Mouse (Mus musculus): ENCODE measurements around the gene Iqsec1. TPM values are rescaled to one million over a fixed set of nuclear protein-coding genes. Genes with fewer than 3 reads are reported as not detected.

The Iqsec1 gene
- total and polyA plus RNA-seq, 3 experiments: 17.0 to 90.4 (median 83.5) TPM

DNA sequence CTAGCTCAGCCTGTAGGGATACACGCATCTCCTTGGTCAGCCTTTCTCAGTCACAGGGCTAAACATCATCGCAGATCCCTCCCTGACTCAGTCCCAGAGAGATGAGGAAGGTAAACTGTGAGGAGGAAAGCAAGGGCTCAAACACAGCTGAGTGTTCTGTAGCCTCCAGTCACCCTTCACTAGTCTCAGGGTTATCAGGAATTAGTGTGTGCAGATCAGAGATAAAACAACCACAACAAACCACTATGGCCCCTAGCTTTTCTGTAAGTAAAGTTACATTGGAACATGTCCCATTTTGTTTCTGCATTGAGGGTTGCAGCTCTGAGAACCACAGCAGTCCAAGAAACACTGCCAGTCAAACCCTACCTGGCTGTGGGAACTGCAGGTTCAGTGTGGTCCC, 148.5 kb downstream of the Iqsec1 start:
- H3K4me1 ChIP-seq (ENCODE audit: control insufficient read depth in 1 of 2, insufficient read depth in 2 of 2): no peaks in the 10 kb centered on the region
- no peak overlapping the region for H3K9ac ChIP-seq (ENCODE audit: insufficient read depth, low read depth)
- H3K4me3 ChIP-seq (replicated peaks in 1 of 3; ENCODE audit: low read depth in 2 of 3, low read length in 2 of 3, poor library complexity in 1 of 3): no peak overlapping the region
- TF ChIP-seq CHD2 (IDR thresholded peaks at IDR 0.05; ENCODE audit: low read length) (no peak), TBP (conservative IDR thresholded peaks at IDR 0.05; ENCODE audit: low read depth, low read length) (no peak), USF2 (conservative IDR thresholded peaks at IDR 0.05; ENCODE audit: low read depth, low read length) (no peak), IRF4 (IDR thresholded peaks at IDR 0.05; ENCODE audit: low read depth, low read length) (no peak), MAX (IDR thresholded peaks at IDR 0.05; ENCODE audit: low read length) (no peak), NELFE (IDR thresholded peaks at IDR 0.05; ENCODE audit: low read depth, low read length) (no peak), MEF2A (IDR thresholded peaks at IDR 0.05; ENCODE audit: borderline replicate concordance, low read depth, low read length) (no peak)
- H3K27me3 ChIP-seq (replicated peaks): peaks cover 73% of the 10 kb centered on the region
- no peak for DNase-seq (ENCODE audit: extremely low read depth)
- no peak overlapping the region for H3K4me2 ChIP-seq (ENCODE audit: insufficient read depth, low read depth, poor library complexity, severe bottlenecking)
- in situ Hi-C loops (cut with MboI; ENCODE audit: low pct_ligation_motif_present, low pct_unique_long_range_greater_than_20kb, low sequenced_read_pairs): no loop called here
- H3K9me3 ChIP-seq (replicated peaks; ENCODE audit: low read length): peaks cover 7% of the 10 kb centered on the region
- H3K27ac ChIP-seq (ENCODE audit: insufficient read depth, low read depth): no peak overlapping the region
- no peaks in the 10 kb centered on the region for H3K36me3 ChIP-seq (replicated peaks in 1 of 2; ENCODE audit: control insufficient read depth in 1 of 2, insufficient read depth in 1 of 2, low read length in 1 of 2)
- H3K79me2 ChIP-seq (replicated peaks; ENCODE audit: control insufficient read depth, extremely low read depth, insufficient read depth, poor library complexity, severe bottlenecking): no peaks in the 10 kb centered on the region
- dilution Hi-C loops (cut with MboI; ENCODE audit: extremely low pct_ligation_motif_present, extremely low pct_unique_long_range_greater_than_20kb, low sequenced_read_pairs): no loop called here

DNA sequence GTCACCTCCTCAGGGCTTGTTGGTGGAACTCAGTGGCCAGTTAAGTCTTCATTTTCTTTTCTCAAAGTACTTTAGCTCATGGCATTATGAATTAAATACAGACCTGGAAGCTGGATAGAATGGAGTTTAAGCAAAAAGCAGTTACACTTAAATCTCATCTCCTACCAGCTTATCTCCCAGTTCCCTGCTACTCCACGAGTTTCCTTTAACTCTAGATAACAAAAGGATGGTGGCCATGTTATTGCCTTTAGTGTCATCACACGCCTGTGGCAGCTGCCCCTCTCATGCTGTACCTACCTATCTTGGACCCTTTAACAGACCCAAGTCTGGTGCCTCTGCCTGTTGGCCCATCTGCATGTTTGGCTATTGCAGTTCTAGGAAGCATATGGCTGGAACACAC, 151.7 kb downstream of the Iqsec1 start:
- Histone ChIP-seq H3K27me3 (replicated peaks) (peaks cover 64% of the 10 kb centered on the region), H3K4me3 (replicated peaks in 1 of 3; ENCODE audit: low read depth in 2 of 3, low read length in 2 of 3, poor library complexity in 1 of 3) (no peak overlapping the region), H3K9me3 (replicated peaks; ENCODE audit: low read length) (no peaks in the 10 kb centered on the region), H3K79me2 (replicated peaks; ENCODE audit: control insufficient read depth, extremely low read depth, insufficient read depth, poor library complexity, severe bottlenecking) (no peaks in the 10 kb centered on the region), H3K4me2 (ENCODE audit: insufficient read depth, low read depth, poor library complexity, severe bottlenecking) (no peak overlapping the region), H3K36me3 (replicated peaks in 1 of 2; ENCODE audit: control insufficient read depth in 1 of 2, insufficient read depth in 1 of 2, low read length in 1 of 2) (no peaks in the 10 kb centered on the region), H3K9ac (ENCODE audit: insufficient read depth, low read depth) (no peak overlapping the region), H3K27ac (ENCODE audit: insufficient read depth, low read depth) (no peak overlapping the region), H3K4me1 (ENCODE audit: control insufficient read depth in 1 of 2, insufficient read depth in 2 of 2) (no peaks in the 10 kb centered on the region)
- in situ Hi-C loops (cut with MboI; ENCODE audit: low pct_ligation_motif_present, low pct_unique_long_range_greater_than_20kb, low sequenced_read_pairs) (no loop called here), dilution Hi-C loops (cut with MboI; ENCODE audit: extremely low pct_ligation_motif_present, extremely low pct_unique_long_range_greater_than_20kb, low sequenced_read_pairs) (no loop called here)
- no peak for TF ChIP-seq ZC3H11A (IDR thresholded peaks at IDR 0.05; ENCODE audit: low read depth, low read length)
- TF ChIP-seq ETS1 (conservative IDR thresholded peaks at IDR 0.05; ENCODE audit: low read depth, low read length): no peak
- TF ChIP-seq TBP (conservative IDR thresholded peaks at IDR 0.05; ENCODE audit: low read depth, low read length): no peak
- TF ChIP-seq BHLHE40 (IDR thresholded peaks at IDR 0.05; ENCODE audit: low read depth, low read length): no peak
- no peak for TF ChIP-seq E2F4 (IDR thresholded peaks at IDR 0.05; ENCODE audit: insufficient replicate concordance, low read depth, low read length)
- no peak for TF ChIP-seq RAD21 (IDR thresholded peaks at IDR 0.05; ENCODE audit: low read depth, low read length)
- no peak for TF ChIP-seq CHD1 (IDR thresholded peaks at IDR 0.05; ENCODE audit: low read depth, low read length)
- TF ChIP-seq CTCF (conservative IDR thresholded peaks at IDR 0.05 in 1 of 2, IDR thresholded peaks at IDR 0.05 in 1 of 2; ENCODE audit: low read depth in 2 of 2, low read length in 2 of 2): no peak
- TF ChIP-seq JUN (IDR thresholded peaks at IDR 0.05; ENCODE audit: insufficient read depth, low read depth, low read length): no peak
- no peak for TF ChIP-seq USF1 (IDR thresholded peaks at IDR 0.05; ENCODE audit: low read depth, low read length)
- TF ChIP-seq UBTF (IDR thresholded peaks at IDR 0.05; ENCODE audit: low read depth, low read length): no peak
- TF ChIP-seq TCF12 (IDR thresholded peaks at IDR 0.05; ENCODE audit: low read depth, low read length): no peak
- TF ChIP-seq NRF1 (IDR thresholded peaks at IDR 0.05; ENCODE audit: low read depth, low read length): no peak
- TF ChIP-seq PAX5 (IDR thresholded peaks at IDR 0.05; ENCODE audit: low read length): no peak
- TF ChIP-seq EP300 (IDR thresholded peaks at IDR 0.05; ENCODE audit: low read length): no peak
- TF ChIP-seq KAT2A (IDR thresholded peaks at IDR 0.05; ENCODE audit: insufficient replicate concordance, low read length): no peak
- TF ChIP-seq MAX (IDR thresholded peaks at IDR 0.05; ENCODE audit: low read length): no peak
- DNase-seq (ENCODE audit: extremely low read depth): no peak
